Mouse (Mus musculus): ENCODE data around the gene Trpm8.

Gene Trpm8

GRCm38 (mm10) chr1:88309905-88310304 is 32.4 kb downstream of the Trpm8 start:
- H3K4me3 ChIP-seq (replicated peaks; ENCODE audit: low read length) = no peak overlapping the region
- H3K27me3 ChIP-seq (ENCODE audit: insufficient read depth, low read length) = no peaks in the 10 kb centered on the region
- no peaks in the 10 kb centered on the region for H3K4me1 ChIP-seq (replicated peaks; ENCODE audit: low read depth, low read length)
- H3K36me3 ChIP-seq (ENCODE audit: insufficient read depth, low read length) = no peaks in the 10 kb centered on the region
- H3K9me3 ChIP-seq (ENCODE audit: low read length) = no peaks in the 10 kb centered on the region
- TF ChIP-seq POU5F1 (IDR thresholded peaks at IDR 0.05; ENCODE audit: borderline replicate concordance, low read length) (no peak), CTCF (conservative IDR thresholded peaks at IDR 0.05; ENCODE audit: low read length) (no peak), NANOG (IDR thresholded peaks at IDR 0.05; ENCODE audit: borderline replicate concordance, low read length) (no peak)

- Histone ChIP-seq H3K4me3 (replicated peaks; ENCODE audit: low read length) (no peak overlapping the region), H3K27me3 (ENCODE audit: insufficient read depth, low read length) (no peaks in the 10 kb centered on the region), H3K9me3 (ENCODE audit: low read length) (no peaks in the 10 kb centered on the region), H3K36me3 (ENCODE audit: insufficient read depth, low read length) (no peaks in the 10 kb centered on the region), H3K4me1 (replicated peaks; ENCODE audit: low read depth, low read length) (no peaks in the 10 kb centered on the region)
- TF ChIP-seq CTCF (conservative IDR thresholded peaks at IDR 0.05; ENCODE audit: low read length) = no peak
- no peak for TF ChIP-seq POU5F1 (IDR thresholded peaks at IDR 0.05; ENCODE audit: borderline replicate concordance, low read length)
- no peak for TF ChIP-seq NANOG (IDR thresholded peaks at IDR 0.05; ENCODE audit: borderline replicate concordance, low read length)
Measured at GRCm38 (mm10) chr1:88310349-88310748, 32.9 kb downstream of the Trpm8 start.

GRCm38 (mm10) chr1:88317279-88317678 is 39.8 kb downstream of the Trpm8 start:
- TF ChIP-seq CTCF (conservative IDR thresholded peaks at IDR 0.05; ENCODE audit: low read length) (no peak), NANOG (IDR thresholded peaks at IDR 0.05; ENCODE audit: borderline replicate concordance, low read length) (no peak), POU5F1 (IDR thresholded peaks at IDR 0.05; ENCODE audit: borderline replicate concordance, low read length) (no peak)
- H3K27me3 ChIP-seq (ENCODE audit: insufficient read depth, low read length) = no peaks in the 10 kb centered on the region
- H3K4me1 ChIP-seq (replicated peaks; ENCODE audit: low read depth, low read length) = no peaks in the 10 kb centered on the region
- H3K9me3 ChIP-seq (ENCODE audit: low read length) = no peaks in the 10 kb centered on the region
- H3K36me3 ChIP-seq (ENCODE audit: insufficient read depth, low read length) = no peaks in the 10 kb centered on the region
- no peak overlapping the region for H3K4me3 ChIP-seq (replicated peaks; ENCODE audit: low read length)

- Histone ChIP-seq H3K27me3 (ENCODE audit: insufficient read depth, low read length) (no peaks in the 10 kb centered on the region), H3K9me3 (ENCODE audit: low read length) (no peaks in the 10 kb centered on the region), H3K4me1 (replicated peaks; ENCODE audit: low read depth, low read length) (no peaks in the 10 kb centered on the region), H3K4me3 (replicated peaks; ENCODE audit: low read length) (no peak overlapping the region), H3K36me3 (ENCODE audit: insufficient read depth, low read length) (no peaks in the 10 kb centered on the region)
- TF ChIP-seq NANOG (IDR thresholded peaks at IDR 0.05; ENCODE audit: borderline replicate concordance, low read length) (no peak), POU5F1 (IDR thresholded peaks at IDR 0.05; ENCODE audit: borderline replicate concordance, low read length) (no peak), CTCF (conservative IDR thresholded peaks at IDR 0.05; ENCODE audit: low read length) (peak; percentile 75)
Measured at GRCm38 (mm10) chr1:88318531-88319060, 41.1 kb downstream of the Trpm8 start.

GRCm38 (mm10) chr1:88320821-88321395 is 43.4 kb downstream of the Trpm8 start:
- Histone ChIP-seq H3K4me1 (replicated peaks; ENCODE audit: low read depth, low read length) (no peaks in the 10 kb centered on the region), H3K27me3 (ENCODE audit: insufficient read depth, low read length) (no peaks in the 10 kb centered on the region), H3K9me3 (ENCODE audit: low read length) (no peaks in the 10 kb centered on the region), H3K36me3 (ENCODE audit: insufficient read depth, low read length) (no peaks in the 10 kb centered on the region), H3K4me3 (replicated peaks; ENCODE audit: low read length) (no peak overlapping the region)
- TF ChIP-seq NANOG (IDR thresholded peaks at IDR 0.05; ENCODE audit: borderline replicate concordance, low read length) = no peak

GRCm38 (mm10) chr1:88322146-88322545 is 44.7 kb downstream of the Trpm8 start:
- no peaks in the 10 kb centered on the region for H3K27me3 ChIP-seq (ENCODE audit: insufficient read depth, low read length)
- H3K9me3 ChIP-seq (ENCODE audit: low read length) = no peaks in the 10 kb centered on the region
- H3K4me1 ChIP-seq (replicated peaks; ENCODE audit: low read depth, low read length) = no peaks in the 10 kb centered on the region
- H3K4me3 ChIP-seq (replicated peaks; ENCODE audit: low read length) = no peak overlapping the region
- no peaks in the 10 kb centered on the region for H3K36me3 ChIP-seq (ENCODE audit: insufficient read depth, low read length)
- no peak for TF ChIP-seq POU5F1 (IDR thresholded peaks at IDR 0.05; ENCODE audit: borderline replicate concordance, low read length)
- no peak for TF ChIP-seq NANOG (IDR thresholded peaks at IDR 0.05; ENCODE audit: borderline replicate concordance, low read length)
- TF ChIP-seq CTCF (conservative IDR thresholded peaks at IDR 0.05; ENCODE audit: low read length) = no peak

- H3K9me3 ChIP-seq (ENCODE audit: low read length) = peaks cover 7% of the 10 kb centered on the region
- no peaks in the 10 kb centered on the region for H3K27me3 ChIP-seq (ENCODE audit: insufficient read depth, low read length)
- no peaks in the 10 kb centered on the region for H3K36me3 ChIP-seq (ENCODE audit: insufficient read depth, low read length)
- no peaks in the 10 kb centered on the region for H3K4me1 ChIP-seq (replicated peaks; ENCODE audit: low read depth, low read length)
- no peak overlapping the region for H3K4me3 ChIP-seq (replicated peaks; ENCODE audit: low read length)
- TF ChIP-seq NANOG (IDR thresholded peaks at IDR 0.05; ENCODE audit: borderline replicate concordance, low read length) = no peak
- no peak for TF ChIP-seq CTCF (conservative IDR thresholded peaks at IDR 0.05; ENCODE audit: low read length)
- no peak for TF ChIP-seq POU5F1 (IDR thresholded peaks at IDR 0.05; ENCODE audit: borderline replicate concordance, low read length)
Measured at GRCm38 (mm10) chr1:88323101-88323500, 45.6 kb downstream of the Trpm8 start.

- Histone ChIP-seq H3K9me3 (ENCODE audit: low read length) (no peaks in the 10 kb centered on the region), H3K4me1 (replicated peaks; ENCODE audit: low read depth, low read length) (no peaks in the 10 kb centered on the region), H3K4me3 (replicated peaks; ENCODE audit: low read length) (no peak overlapping the region), H3K27me3 (ENCODE audit: insufficient read depth, low read length) (0 out of 2 replicates have a peak, but pooled peaks cover 3% of the 10 kb centered on the region), H3K36me3 (ENCODE audit: insufficient read depth, low read length) (no peaks in the 10 kb centered on the region)
- TF ChIP-seq NANOG (IDR thresholded peaks at IDR 0.05; ENCODE audit: borderline replicate concordance, low read length) (no peak), POU5F1 (IDR thresholded peaks at IDR 0.05; ENCODE audit: borderline replicate concordance, low read length) (no peak), CTCF (conservative IDR thresholded peaks at IDR 0.05; ENCODE audit: low read length) (no peak)
Measured at GRCm38 (mm10) chr1:88339481-88339880, 62.0 kb downstream of the Trpm8 start.

- Histone ChIP-seq H3K9me3 (ENCODE audit: low read length) (no peaks in the 10 kb centered on the region), H3K27me3 (ENCODE audit: insufficient read depth, low read length) (no peaks in the 10 kb centered on the region), H3K36me3 (ENCODE audit: insufficient read depth, low read length) (no peaks in the 10 kb centered on the region), H3K4me1 (replicated peaks; ENCODE audit: low read depth, low read length) (no peaks in the 10 kb centered on the region), H3K4me3 (replicated peaks; ENCODE audit: low read length) (no peak overlapping the region)
- no peak for TF ChIP-seq CTCF (conservative IDR thresholded peaks at IDR 0.05; ENCODE audit: low read length)
- no peak for TF ChIP-seq NANOG (IDR thresholded peaks at IDR 0.05; ENCODE audit: borderline replicate concordance, low read length)
- no peak for TF ChIP-seq POU5F1 (IDR thresholded peaks at IDR 0.05; ENCODE audit: borderline replicate concordance, low read length)
Measured at GRCm38 (mm10) chr1:88342615-88343014, 65.2 kb downstream of the Trpm8 start.

All from E14TG2a.4 (cell line).